Mouse (Mus musculus): Measurements from ENCODE around the gene Echdc3. TPM values are rescaled to one million over a fixed set of nuclear protein-coding genes. Genes with fewer than 3 reads are reported as not detected.

Echdc3 gene
- polyA plus RNA-seq, 1 experiment from 2014 or later = 2.9 TPM

GRCm38 (mm10) chr2:6159735-6160134 is 53.1 kb downstream of the Echdc3 start:
- Histone ChIP-seq H3K36me3 (replicated peaks) (no peaks in the 10 kb centered on the region), H3K4me1 (no peaks in the 10 kb centered on the region), H3K27me3 (no peaks in the 10 kb centered on the region), H3K4me3 (replicated peaks) (no peak overlapping the region), H3K4me2 (no peak overlapping the region), H3K27ac (no peak overlapping the region), H3K9ac (no peak overlapping the region), H3K9me3 (no peaks in the 10 kb centered on the region)
- WGBS = 70% methylated on average over 2 of the region's 2 CpGs
- ATAC-seq (ENCODE audit: low FRiP score) = no peak

DNA sequence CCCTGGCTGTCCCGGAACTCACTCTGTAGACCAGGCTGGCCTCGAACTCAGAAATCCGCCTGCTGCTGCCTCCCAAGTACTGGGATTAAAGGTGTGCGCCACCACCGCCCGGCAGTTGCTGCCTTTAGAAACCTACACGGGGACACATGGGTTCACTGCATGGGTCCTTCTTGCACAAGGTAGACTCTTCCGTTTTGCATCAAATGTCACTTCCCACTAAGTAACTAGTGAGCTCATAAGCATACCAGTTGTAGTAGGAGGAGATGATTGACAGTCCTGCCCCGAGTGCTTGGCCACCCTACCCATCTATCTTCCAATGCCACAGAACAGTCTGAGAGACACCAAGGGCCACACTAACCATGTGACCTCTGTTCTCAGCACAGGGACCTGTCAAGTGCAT is 53.6 kb downstream of the Echdc3 start:
- ATAC-seq (ENCODE audit: low FRiP score) = no peak
- Histone ChIP-seq H3K9me3 (no peaks in the 10 kb centered on the region), H3K4me1 (no peaks in the 10 kb centered on the region), H3K4me2 (no peak overlapping the region), H3K36me3 (replicated peaks) (no peaks in the 10 kb centered on the region), H3K9ac (no peak overlapping the region), H3K27ac (no peak overlapping the region), H3K27me3 (no peaks in the 10 kb centered on the region), H3K4me3 (replicated peaks) (no peak overlapping the region)
- WGBS = 93% methylated on average over 9 of the region's 9 CpGs

GRCm38 (mm10) chr2:6157635-6158034 is 55.2 kb downstream of the Echdc3 start:
- H3K4me2 ChIP-seq = no peak overlapping the region
- 92% methylated on average over 7 of the region's 7 CpGs for WGBS
- ATAC-seq (ENCODE audit: low FRiP score) = no peak
- no peaks in the 10 kb centered on the region for H3K36me3 ChIP-seq (replicated peaks)
- no peak overlapping the region for H3K4me3 ChIP-seq (replicated peaks)
- H3K27ac ChIP-seq = no peak overlapping the region
- H3K4me1 ChIP-seq = no peaks in the 10 kb centered on the region
- H3K27me3 ChIP-seq = no peaks in the 10 kb centered on the region
- no peaks in the 10 kb centered on the region for H3K9me3 ChIP-seq
- no peak overlapping the region for H3K9ac ChIP-seq

DNA sequence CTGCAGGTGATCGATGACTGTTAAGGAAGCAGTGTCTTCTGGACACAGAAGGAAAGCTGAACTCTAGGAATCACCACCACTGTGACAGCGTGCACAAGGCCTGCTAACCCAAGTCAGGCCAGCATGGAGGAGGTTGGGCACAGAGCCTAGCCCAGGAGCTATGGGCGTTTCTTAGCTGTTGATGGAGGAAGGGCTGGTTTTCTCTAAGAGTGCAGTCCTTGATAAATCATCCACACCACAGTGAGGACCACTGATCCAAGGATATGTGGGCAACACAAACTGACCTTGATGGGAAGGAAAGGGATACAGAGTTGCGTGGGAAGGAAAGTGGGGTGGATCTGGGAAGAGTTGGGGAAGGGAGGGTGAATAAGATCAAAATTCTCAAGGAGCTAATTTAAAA is 55.6 kb downstream of the Echdc3 start:
- WGBS = 92% methylated on average over 4 of the region's 4 CpGs
- H3K27me3 ChIP-seq = no peaks in the 10 kb centered on the region
- H3K4me2 ChIP-seq = no peak overlapping the region
- H3K9ac ChIP-seq = no peak overlapping the region
- no peak for ATAC-seq (ENCODE audit: low FRiP score)
- H3K27ac ChIP-seq = no peak overlapping the region
- H3K4me3 ChIP-seq (replicated peaks) = no peak overlapping the region
- H3K9me3 ChIP-seq = no peaks in the 10 kb centered on the region
- H3K36me3 ChIP-seq (replicated peaks) = no peaks in the 10 kb centered on the region
- H3K4me1 ChIP-seq = no peaks in the 10 kb centered on the region

DNA sequence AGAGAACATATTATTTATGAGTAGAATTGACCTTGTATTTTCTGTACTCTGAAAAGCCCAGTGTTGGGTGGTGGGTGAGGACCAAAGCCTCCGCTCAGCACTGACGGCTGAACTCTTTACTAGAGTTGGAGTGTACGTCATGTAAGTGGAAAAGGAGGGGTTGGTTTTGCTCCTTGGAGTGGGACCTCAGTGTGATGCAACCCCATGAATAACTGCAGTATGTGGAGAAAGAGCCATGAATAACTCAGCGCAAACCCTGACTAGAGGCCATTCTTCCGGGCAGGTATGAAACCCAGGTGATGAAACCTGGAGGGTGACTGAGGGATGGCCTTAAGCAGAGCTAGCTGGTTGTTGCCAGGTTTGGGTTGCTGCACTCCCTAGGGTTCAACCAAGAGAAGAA is 63.0 kb downstream of the Echdc3 start:
- no peak overlapping the region for H3K27ac ChIP-seq
- no peaks in the 10 kb centered on the region for H3K9me3 ChIP-seq
- ATAC-seq (ENCODE audit: low FRiP score) = no peak
- 92% methylated on average over 5 of the region's 5 CpGs for WGBS
- no peaks in the 10 kb centered on the region for H3K4me1 ChIP-seq
- no peaks in the 10 kb centered on the region for H3K36me3 ChIP-seq (replicated peaks)
- H3K9ac ChIP-seq = no peak overlapping the region
- H3K4me2 ChIP-seq = no peak overlapping the region
- no peak overlapping the region for H3K4me3 ChIP-seq (replicated peaks)
- no peaks in the 10 kb centered on the region for H3K27me3 ChIP-seq

DNA sequence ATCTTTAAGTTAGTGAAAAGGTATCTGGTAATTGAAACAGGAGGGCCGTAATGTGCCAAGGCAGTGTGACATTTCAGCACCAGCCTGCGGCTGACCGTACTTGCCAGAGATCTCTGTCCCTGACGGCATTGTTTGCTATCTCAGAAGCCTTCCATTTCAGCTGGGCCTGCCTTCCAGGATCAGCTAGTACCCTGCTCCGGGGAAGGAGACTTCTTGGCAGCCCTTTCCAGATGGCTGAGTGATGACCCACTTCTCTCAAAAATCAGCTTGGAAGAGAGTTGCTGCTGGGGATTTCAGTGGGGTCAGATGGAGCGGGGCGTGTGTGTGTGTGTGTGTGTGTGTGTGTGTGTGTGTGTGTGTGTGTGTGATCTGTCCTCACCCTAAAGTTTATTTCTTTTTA is 65.9 kb downstream of the Echdc3 start:
- no peak for ATAC-seq (ENCODE audit: low FRiP score)
- no peaks in the 10 kb centered on the region for H3K9me3 ChIP-seq
- H3K4me2 ChIP-seq = no peak overlapping the region
- H3K9ac ChIP-seq = no peak overlapping the region
- no peak overlapping the region for H3K4me3 ChIP-seq (replicated peaks)
- H3K27ac ChIP-seq = no peak overlapping the region
- no peaks in the 10 kb centered on the region for H3K27me3 ChIP-seq
- 90% methylated on average over 7 of the region's 7 CpGs for WGBS
- H3K4me1 ChIP-seq = no peaks in the 10 kb centered on the region
- no peaks in the 10 kb centered on the region for H3K36me3 ChIP-seq (replicated peaks)

- Histone ChIP-seq H3K36me3 (replicated peaks) (no peaks in the 10 kb centered on the region), H3K4me2 (no peak overlapping the region), H3K9me3 (no peaks in the 10 kb centered on the region), H3K27ac (no peak overlapping the region), H3K4me3 (replicated peaks) (no peak overlapping the region), H3K27me3 (no peaks in the 10 kb centered on the region), H3K4me1 (no peaks in the 10 kb centered on the region), H3K9ac (no peak overlapping the region)
- no peak for ATAC-seq (ENCODE audit: low FRiP score)
- WGBS = 79% methylated on average over 4 of the region's 4 CpGs
Observed at GRCm38 (mm10) chr2:6146257-6146656, 66.6 kb downstream of the Echdc3 start.

DNA sequence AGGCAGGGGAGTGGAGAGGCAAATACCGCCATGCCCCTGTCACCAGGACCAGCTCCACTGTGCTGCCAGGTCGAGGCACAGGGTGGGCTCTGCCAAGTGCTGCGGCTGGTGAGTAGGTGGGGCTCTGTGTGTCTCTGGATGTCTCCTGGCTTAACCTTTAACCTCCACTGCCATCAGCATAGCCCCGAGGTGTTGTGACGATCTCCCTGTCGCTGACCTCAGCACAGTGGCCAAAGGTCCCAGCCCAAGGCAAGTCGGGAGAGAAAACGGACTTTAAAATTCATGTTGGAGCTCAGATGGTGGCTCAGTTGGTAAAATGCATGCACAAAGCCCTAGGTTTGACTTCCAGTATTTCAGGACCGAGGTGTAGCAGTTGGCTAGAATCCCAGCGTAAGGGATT is 67.2 kb downstream of the Echdc3 start:
- Histone ChIP-seq H3K9me3 (no peaks in the 10 kb centered on the region), H3K9ac (no peak overlapping the region), H3K4me2 (no peak overlapping the region), H3K36me3 (replicated peaks) (no peaks in the 10 kb centered on the region), H3K4me3 (replicated peaks) (no peak overlapping the region), H3K27ac (no peak overlapping the region), H3K4me1 (no peaks in the 10 kb centered on the region), H3K27me3 (no peaks in the 10 kb centered on the region)
- no peak for ATAC-seq (ENCODE audit: low FRiP score)
- WGBS = 86% methylated on average over 10 of the region's 10 CpGs

DNA sequence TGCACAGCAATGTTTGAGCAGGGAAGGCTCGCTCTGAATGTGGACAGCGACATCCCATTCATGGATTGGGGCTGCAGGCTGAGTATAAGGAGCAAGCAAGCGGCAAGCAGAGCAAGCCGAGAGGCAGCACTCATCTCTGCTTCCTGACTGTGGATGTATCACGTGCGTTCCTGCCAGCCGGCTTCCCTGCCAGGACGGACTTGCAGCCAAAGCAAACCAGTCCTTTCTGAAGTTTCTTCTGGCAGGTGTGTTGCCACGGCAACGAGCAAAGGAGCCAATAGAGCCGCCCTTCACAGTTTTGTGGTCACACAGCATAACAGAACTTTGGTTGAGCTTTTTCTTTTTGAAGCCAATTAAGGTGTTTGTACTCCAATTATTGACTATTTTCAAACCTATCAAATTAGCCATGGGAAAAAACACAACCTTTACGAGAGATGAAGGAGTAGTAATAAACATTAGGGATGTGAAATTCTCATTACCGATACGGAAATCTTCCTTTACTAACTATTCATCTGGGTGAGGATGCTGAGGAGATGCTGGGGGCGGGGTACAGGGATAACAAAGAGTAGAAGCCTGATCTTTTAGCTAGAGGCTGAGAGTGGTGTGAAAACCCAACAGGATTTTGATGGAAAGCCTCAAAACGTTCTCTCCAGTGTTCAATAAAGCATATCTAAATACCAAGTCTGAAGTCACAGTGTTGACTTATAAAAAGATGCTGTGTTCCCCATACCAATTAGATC is 69.7 kb downstream of the Echdc3 start:
- no peak overlapping the region for H3K4me2 ChIP-seq
- no peaks in the 10 kb centered on the region for H3K27me3 ChIP-seq
- no peak overlapping the region for H3K9ac ChIP-seq
- H3K36me3 ChIP-seq (replicated peaks) = no peaks in the 10 kb centered on the region
- H3K27ac ChIP-seq = no peak overlapping the region
- WGBS = 66% methylated on average over 16 of the region's 16 CpGs
- H3K4me3 ChIP-seq (replicated peaks) = no peak overlapping the region
- H3K4me1 ChIP-seq = no peaks in the 10 kb centered on the region
- H3K9me3 ChIP-seq = no peaks in the 10 kb centered on the region
- ATAC-seq (ENCODE audit: low FRiP score) = no peak

DNA sequence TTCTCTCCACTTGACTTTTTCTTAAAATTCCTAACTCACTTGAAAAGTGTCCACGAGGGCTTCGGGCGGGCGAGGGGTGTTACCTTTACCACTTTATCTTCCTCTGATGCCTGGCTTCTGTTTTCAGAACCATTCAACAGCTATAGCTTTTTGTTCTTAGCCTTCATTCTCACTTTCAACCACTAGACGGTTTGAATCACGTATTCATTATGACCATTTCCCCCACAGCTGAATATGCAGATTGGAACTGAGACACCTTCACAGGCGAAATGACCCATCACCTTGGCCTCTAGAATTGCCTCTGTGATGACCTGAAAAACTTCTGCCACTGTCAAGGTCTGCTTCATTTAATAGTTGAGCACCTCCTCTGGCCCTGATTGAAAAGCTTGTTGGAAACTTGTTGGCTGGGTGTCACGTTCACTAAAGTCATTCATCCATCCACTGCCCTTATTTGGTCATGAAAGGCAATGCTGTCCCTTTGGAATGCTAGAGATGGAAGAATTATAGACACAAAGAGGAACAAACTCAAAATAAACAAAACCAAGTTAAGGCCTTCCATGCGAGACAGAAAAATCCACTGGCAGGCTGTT is 72.2 kb downstream of the Echdc3 start:
- ATAC-seq (ENCODE audit: low FRiP score) = no peak

More for the DNA sequence above, 72.2 kb downstream of the Echdc3 start:
- no peak overlapping the region for H3K9ac ChIP-seq
- 85% methylated on average over 9 of the region's 9 CpGs for WGBS
- no peak overlapping the region for H3K4me3 ChIP-seq (replicated peaks)
- H3K27ac ChIP-seq = no peak overlapping the region
- H3K4me1 ChIP-seq = no peaks in the 10 kb centered on the region
- no peaks in the 10 kb centered on the region for H3K36me3 ChIP-seq (replicated peaks)
- no peaks in the 10 kb centered on the region for H3K27me3 ChIP-seq
- H3K4me2 ChIP-seq = no peak overlapping the region
- no peaks in the 10 kb centered on the region for H3K9me3 ChIP-seq

Other genes with a start within 250 kb of the Echdc3 start
- 2.6 and 3.1 TPM in 2 replicates for gene Proser2, start 82.8 kb downstream of the Echdc3 start, polyA plus RNA-seq (2016; fragmentation: Nextera tagmentation; extraction: Ambion mirVana)
- 13.7 and 15.8 TPM in 2 replicates for gene Usp6nl, start 109.6 kb upstream of the Echdc3 start, polyA plus RNA-seq (2016; fragmentation: Nextera tagmentation; extraction: Ambion mirVana)